Mouse (Mus musculus) limb, embryonic 11.5 days (tissue): Measurements from ENCODE around the gene Zfp36l2. TPM values are rescaled to one million over a fixed set of nuclear protein-coding genes. Genes with fewer than 3 reads are reported as not detected.

ENCODE experiments used
- ATAC-seq: fragments of 200-750 bp; cut with Nextera tagmentation; 2 replicates; pipeline ENCODE4 v1.8.0; 2017; ENCODE audit warnings: low read depth; ENCODE audit not compliant: insufficient number of reproducible peaks, low FRiP score, low TSS enrichment
- DNase-seq: peaks from one replicate; pipeline ENCODE4 v3.0.0-alpha.2; 2015; ENCODE audit warnings: low spot score
- H3K27ac ChIP-seq: fragments of 300-500 bp; sonication (generic); replicated peaks from 2 replicates; pipeline ENCODE4 v1.5.1; 2014; ENCODE audit warnings: low read depth, mild to moderate bottlenecking, low read length
- H3K27me3 ChIP-seq: fragments of 300-500 bp; sonication (generic); 2 replicates; pipeline ENCODE4 v1.6.1; 2014; ENCODE audit warnings: mild to moderate bottlenecking, low read length, mixed read lengths; ENCODE audit not compliant: control insufficient read depth, insufficient read depth
- H3K36me3 ChIP-seq: fragments of 300-500 bp; sonication (generic); 2 replicates; pipeline ENCODE4 v1.6.1; 2014; ENCODE audit warnings: mild to moderate bottlenecking, low read length, moderate library complexity, mixed read lengths; ENCODE audit not compliant: control insufficient read depth, insufficient read depth
- H3K4me1 ChIP-seq: fragments of 300-500 bp; sonication (generic); 2 replicates; pipeline ENCODE4 v1.6.1; 2014; ENCODE audit warnings: low read length, mixed read lengths; ENCODE audit not compliant: control insufficient read depth, insufficient read depth
- H3K4me2 ChIP-seq: fragments of 300-500 bp; sonication (generic); 2 replicates; pipeline ENCODE4 v1.6.1; 2014; ENCODE audit warnings: low read depth, mild to moderate bottlenecking, moderate library complexity; ENCODE audit not compliant: severe bottlenecking
- H3K4me3 ChIP-seq: fragments of 300-500 bp; sonication (generic); 2 replicates; pipeline ENCODE4 v1.5.1; 2014; ENCODE audit warnings: low read depth, low read length
- H3K9ac ChIP-seq: fragments of 300-500 bp; sonication (generic); 2 replicates; pipeline ENCODE4 v1.6.1; 2014; ENCODE audit warnings: mild to moderate bottlenecking, low read length
- H3K9me3 ChIP-seq: fragments of 300-500 bp; sonication (generic); 2 replicates; pipeline ENCODE4 v1.6.1; 2016; ENCODE audit warnings: low read length; ENCODE audit not compliant: control insufficient read depth
- WGBS: fragments of 180-500 bp; shearing (Covaris S2); extraction: QIAGEN DNeasy Blood & Tissue Kit; methylation state at CpG from one replicate; pipeline ENCODE4 v1.1.7; 2014; 5-methylcytosine and 5-hydroxymethylcytosine counted together
- polyA plus RNA-seq: library from polyadenylated mRNA; unstranded; fragments of >200 nt; fragmentation: Nextera tagmentation; extraction: Ambion mirVana; gene quantifications from 2 replicates; pipeline ENCODE4 v1.2.1, GENCODE M21; 2014

Zfp36l2 gene
- polyA plus RNA-seq, 1 experiment from 2014 or later = 27.2 TPM

DNA sequence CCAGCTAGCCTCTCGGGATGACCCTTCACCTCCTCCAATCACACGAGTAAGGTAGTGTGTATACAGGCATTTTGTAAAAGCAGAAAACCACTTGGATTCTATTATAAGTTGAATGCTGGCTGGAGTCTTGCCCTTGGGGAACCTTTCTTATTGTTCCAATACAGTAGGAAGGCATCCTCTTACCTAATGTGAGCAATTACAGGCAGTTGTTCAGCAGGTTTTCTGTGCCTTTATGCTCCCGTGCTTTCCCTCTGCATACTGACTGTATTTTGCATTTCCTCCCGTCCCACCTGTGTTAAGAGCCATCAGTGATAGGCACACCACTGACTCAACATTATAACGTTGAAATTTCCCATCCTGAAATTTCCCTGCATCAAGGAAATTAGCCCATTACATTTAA, 17.2 kb upstream of the Zfp36l2 start:
- Histone ChIP-seq H3K36me3 (no peaks in the 10 kb centered on the region; the same call in 1 of the 2 replicates), H3K4me2 (no peak overlapping the region), H3K4me1 (peaks cover 6% of the 10 kb centered on the region; the same call in 1 of the 2 replicates), H3K9ac (no peak overlapping the region), H3K27ac (no peak overlapping the region), H3K4me3 (no peak overlapping the region), H3K27me3 (no peaks in the 10 kb centered on the region), H3K9me3 (no peaks in the 10 kb centered on the region)
- DNase-seq (no peak), ATAC-seq (no peak)
- WGBS = 79% methylated on average over 5 of the region's 5 CpGs

DNA sequence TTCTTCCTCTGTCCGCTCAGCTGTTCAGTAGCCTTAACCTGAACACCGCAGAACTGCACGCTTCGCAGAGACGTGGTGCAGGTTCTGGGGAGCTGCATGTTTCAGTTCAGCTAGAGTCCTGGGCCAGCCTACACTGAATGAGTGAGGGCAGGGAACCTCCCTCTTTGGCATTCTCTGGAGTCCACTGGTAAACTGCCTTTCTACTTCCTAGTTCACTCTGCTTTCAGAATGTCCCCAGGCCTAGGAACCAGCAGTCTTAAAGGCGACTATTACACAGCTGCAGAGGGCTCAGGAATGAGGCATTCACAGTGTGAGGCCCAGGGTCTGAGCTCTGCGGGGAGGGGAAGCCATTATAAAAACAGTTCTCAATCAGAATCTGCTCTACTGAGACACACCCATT, 15.6 kb upstream of the Zfp36l2 start:
- no peaks in the 10 kb centered on the region for H3K27me3 ChIP-seq
- no peak overlapping the region for H3K4me3 ChIP-seq
- DNase-seq (no peak), ATAC-seq (no peak)
- WGBS = 70% methylated on average over 7 of the region's 7 CpGs
- peaks cover 7% of the 10 kb centered on the region; the same call in 1 of the 2 replicates for H3K4me1 ChIP-seq
- peak overlapping the region; percentile 6; the same call in 1 of the 2 replicates for H3K27ac ChIP-seq
- no peak overlapping the region for H3K4me2 ChIP-seq
- H3K9ac ChIP-seq = no peak overlapping the region
- no peaks in the 10 kb centered on the region for H3K9me3 ChIP-seq
- no peaks in the 10 kb centered on the region; the same call in 1 of the 2 replicates for H3K36me3 ChIP-seq

DNA sequence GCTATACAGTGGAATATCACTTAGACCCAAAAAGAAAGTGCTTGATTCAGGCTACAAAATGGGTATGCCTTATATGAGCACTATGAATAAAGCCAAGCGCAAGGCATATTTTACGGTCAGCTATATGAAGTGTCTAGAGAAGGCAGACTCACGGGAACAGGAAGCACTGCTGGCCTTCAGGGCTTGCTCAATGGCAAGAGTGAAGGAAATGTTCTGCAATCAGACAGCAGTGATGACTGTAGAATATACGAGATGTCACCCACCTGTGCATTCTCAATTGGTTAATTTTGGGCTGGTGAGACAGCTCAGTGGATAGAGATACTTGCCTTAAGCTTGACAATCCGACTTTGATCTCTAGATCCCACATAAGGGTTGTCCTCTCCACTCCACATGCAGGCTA, 13.4 kb upstream of the Zfp36l2 start:
- no peaks in the 10 kb centered on the region for H3K27me3 ChIP-seq
- H3K4me2 ChIP-seq = no peak overlapping the region
- 94% methylated on average over 5 of the region's 5 CpGs for WGBS
- DNase-seq = no peak
- peaks cover 10% of the 10 kb centered on the region; the same call in 1 of the 2 replicates for H3K4me1 ChIP-seq
- H3K9me3 ChIP-seq = no peaks in the 10 kb centered on the region
- H3K27ac ChIP-seq = no peak overlapping the region
- no peak overlapping the region for H3K9ac ChIP-seq
- no peak for ATAC-seq
- no peaks in the 10 kb centered on the region; the same call in 1 of the 2 replicates for H3K36me3 ChIP-seq
- H3K4me3 ChIP-seq = no peak overlapping the region

DNA sequence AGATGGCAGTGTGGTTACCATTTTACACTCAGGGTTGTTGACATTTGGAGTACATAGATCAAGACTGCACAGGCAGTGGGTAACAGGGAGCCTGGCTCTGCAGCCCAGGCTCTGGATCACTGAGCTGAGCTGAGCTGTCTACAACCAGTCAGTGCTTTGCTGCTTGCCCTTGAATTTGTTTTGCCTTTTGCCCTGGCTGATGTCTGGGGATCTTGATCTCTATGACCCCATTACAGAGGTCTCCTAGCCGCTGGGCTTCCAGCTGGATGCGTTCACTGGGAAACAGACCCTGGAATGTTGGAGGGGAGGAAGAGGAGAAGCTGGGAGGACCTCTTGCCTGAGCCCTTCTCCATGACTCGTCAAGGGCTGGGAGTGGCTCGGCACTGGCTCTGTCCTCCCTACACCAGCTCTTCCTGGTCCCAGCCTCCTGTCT, 10.2 kb upstream of the Zfp36l2 start:
- Histone ChIP-seq H3K4me1 (0 out of 2 replicates have a peak, but pooled peaks cover 5% of the 10 kb centered on the region), H3K9me3 (no peaks in the 10 kb centered on the region), H3K4me3 (no peak overlapping the region), H3K27ac (no peak overlapping the region), H3K9ac (no peak overlapping the region), H3K4me2 (no peak overlapping the region), H3K27me3 (no peaks in the 10 kb centered on the region), H3K36me3 (peaks cover 2% of the 10 kb centered on the region; the same call in 1 of the 2 replicates)
- 57% methylated on average over 4 of the region's 4 CpGs for WGBS
- ATAC-seq (0 out of 2 replicates have a peak, but pooled peaks have one; percentile 44), DNase-seq (no peak)

DNA sequence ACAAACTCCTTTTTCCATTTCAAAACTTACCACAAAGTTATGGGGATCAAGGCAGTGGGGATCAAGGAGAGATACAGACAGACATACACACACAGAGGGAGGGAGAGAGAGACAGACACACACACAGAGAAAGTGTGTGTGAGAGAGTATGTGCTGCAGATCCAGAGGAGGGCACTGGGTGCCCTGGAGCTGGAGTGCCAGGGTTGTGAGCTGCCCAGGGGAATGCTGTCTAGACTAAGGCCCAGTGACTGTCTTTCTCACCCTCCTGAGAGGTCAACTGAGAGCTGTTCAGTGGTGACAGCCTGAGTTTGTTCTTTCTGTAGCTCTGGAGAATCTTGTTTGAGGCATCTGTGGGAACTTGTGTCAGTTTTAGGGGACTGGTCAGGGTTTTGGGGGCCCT, 8.6 kb upstream of the Zfp36l2 start:
- Histone ChIP-seq H3K9me3 (no peaks in the 10 kb centered on the region), H3K4me3 (no peak overlapping the region), H3K9ac (no peak overlapping the region), H3K27me3 (no peaks in the 10 kb centered on the region), H3K4me1 (0 out of 2 replicates have a peak, but pooled peaks cover 5% of the 10 kb centered on the region), H3K4me2 (no peak overlapping the region), H3K36me3 (peaks cover 2% of the 10 kb centered on the region; the same call in 1 of the 2 replicates), H3K27ac (no peak overlapping the region)
- ATAC-seq (no peak), DNase-seq (no peak)

DNA sequence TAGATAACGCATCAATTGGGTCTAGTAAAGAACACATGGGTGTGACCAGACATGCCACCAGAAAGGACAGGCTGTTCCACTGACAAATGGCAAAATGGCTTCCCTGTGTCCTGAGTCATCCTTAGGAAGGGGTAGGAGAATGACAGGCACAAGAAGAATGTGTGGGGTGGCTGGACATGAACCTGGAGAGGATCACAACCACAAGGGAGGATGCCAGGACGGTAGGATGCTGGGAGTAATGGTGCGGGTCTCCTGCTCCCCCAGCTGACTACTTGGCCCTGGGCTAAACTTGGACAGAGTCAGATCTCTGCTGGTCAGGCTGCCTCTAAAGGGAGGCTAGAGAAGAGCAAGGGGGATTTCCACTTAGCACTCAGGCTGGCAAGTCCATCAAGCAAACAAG, 8.1 kb upstream of the Zfp36l2 start:
- Histone ChIP-seq H3K9me3 (no peaks in the 10 kb centered on the region), H3K4me2 (no peak overlapping the region), H3K4me1 (0 out of 2 replicates have a peak, but pooled peaks cover 5% of the 10 kb centered on the region), H3K36me3 (peaks cover 2% of the 10 kb centered on the region; the same call in 1 of the 2 replicates), H3K27ac (no peak overlapping the region), H3K4me3 (no peak overlapping the region), H3K27me3 (no peaks in the 10 kb centered on the region), H3K9ac (no peak overlapping the region)
- 81% methylated on average over 3 of the region's 3 CpGs for WGBS
- no peak for DNase-seq
- no peak for ATAC-seq

DNA sequence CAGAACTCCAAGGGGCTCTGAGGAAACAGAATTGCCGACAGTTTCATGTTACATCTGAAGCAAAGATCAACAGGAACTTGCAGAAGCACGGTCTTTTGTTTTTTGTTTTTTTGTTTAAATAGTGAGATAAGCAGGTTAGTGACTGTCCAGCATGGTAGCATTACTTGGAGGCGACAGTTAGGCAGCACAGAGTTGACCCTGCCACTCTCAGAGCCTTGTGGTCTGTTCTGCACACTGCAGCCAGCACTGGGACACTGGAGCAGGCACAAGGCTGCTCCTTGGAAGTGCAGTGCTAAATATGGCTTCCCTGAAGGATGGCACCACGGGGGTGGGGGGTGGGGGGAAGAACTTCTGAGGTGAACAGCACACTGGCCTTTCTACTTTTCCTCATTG, 7.3 kb upstream of the Zfp36l2 start:
- no peak for ATAC-seq
- Histone ChIP-seq H3K4me1 (0 out of 2 replicates have a peak, but pooled peaks cover 10% of the 10 kb centered on the region), H3K27me3 (no peaks in the 10 kb centered on the region), H3K9ac (no peak overlapping the region), H3K9me3 (no peaks in the 10 kb centered on the region), H3K36me3 (0 out of 2 replicates have a peak, but pooled peaks cover 2% of the 10 kb centered on the region), H3K4me3 (no peak overlapping the region), H3K27ac (no peak overlapping the region), H3K4me2 (no peak overlapping the region)
- no peak for DNase-seq
- 57% methylated on average over 4 of the region's 4 CpGs for WGBS

DNA sequence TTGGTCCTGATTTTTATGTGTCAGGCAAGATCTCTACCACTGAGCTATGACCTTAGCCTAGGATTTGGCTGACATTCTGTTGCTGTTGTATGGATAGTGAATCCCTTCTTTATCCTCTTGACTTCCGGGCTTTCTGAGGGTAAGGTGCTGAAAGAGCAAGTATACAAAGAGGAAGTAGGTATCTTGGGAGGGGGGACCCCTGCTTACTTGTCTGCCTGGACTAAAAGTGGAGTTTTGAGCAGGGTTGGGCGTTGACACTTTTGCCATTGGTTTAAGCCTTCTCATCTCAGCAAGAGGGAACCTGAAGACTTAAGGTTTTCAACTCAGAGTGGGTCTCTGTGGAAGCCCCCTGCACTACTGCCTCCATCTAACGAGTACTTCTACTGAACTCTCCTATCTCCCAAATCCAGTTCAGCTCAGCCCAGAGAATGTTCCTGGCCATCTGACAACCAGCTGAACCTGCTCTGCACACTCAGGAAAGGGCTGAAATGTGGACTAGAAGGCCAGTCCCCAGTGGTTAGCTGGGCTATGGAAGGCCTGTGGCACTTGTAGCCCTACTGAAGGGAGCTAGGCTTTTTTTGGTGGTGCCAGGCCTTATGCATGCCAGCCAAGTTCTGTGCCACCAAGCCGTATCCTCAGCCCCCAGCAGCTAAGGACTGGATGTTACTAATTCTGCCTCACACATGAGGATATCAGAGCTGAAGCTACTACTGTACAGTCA, 6.7 kb upstream of the Zfp36l2 start:
- Histone ChIP-seq H3K36me3 (0 out of 2 replicates have a peak, but pooled peaks cover 2% of the 10 kb centered on the region), H3K9ac (no peak overlapping the region), H3K4me2 (no peak overlapping the region), H3K27me3 (no peaks in the 10 kb centered on the region), H3K27ac (no peak overlapping the region), H3K4me3 (no peak overlapping the region), H3K4me1 (peaks cover 13% of the 10 kb centered on the region), H3K9me3 (no peaks in the 10 kb centered on the region)
- no peak for ATAC-seq
- DNase-seq = no peak
- WGBS = 82% methylated on average over 4 of the region's 4 CpGs
